Mouse (Mus musculus): Measurements from ENCODE around the gene B3gnt8. TPM values are rescaled to one million over a fixed set of nuclear protein-coding genes. Genes with fewer than 3 reads are reported as not detected.

B3gnt8 gene
- total RNA-seq, 2 experiments from 2014 or later, result 3.1 to 6.0 TPM

- DNase-seq, result peak in 1 of 2 experiments; percentile 21
- intact Hi-C loops (cut with DNase I), result no loop called here
These were observed 57.2 kb downstream of the B3gnt8 start for GRCm38 (mm10) chr7:25683474-25684180.

- intact Hi-C loops (cut with DNase I), result loop anchor here (5.0 kb wide), 1 partner anchor 118 kb away; no protein-coding TSS in a partner anchor
- DNase-seq, result no peak
These were observed 58.2 kb downstream of the B3gnt8 start for GRCm38 (mm10) chr7:25684659-25685058.

Other genes with a start within 250 kb of the B3gnt8 start
- gene Lipe, start 227.9 kb upstream of the B3gnt8 start, total RNA-seq (2021), result 10 to 100 TPM; 50.2 to 67.2 TPM
- gene Cxcl17, start 213.8 kb upstream of the B3gnt8 start, total RNA-seq (2021), result not detected
- 10 to 100 TPM; 15.0 to 15.6 TPM for gene Ceacam1, start 149.1 kb upstream of the B3gnt8 start, total RNA-seq (2021)
- 1 to 10 TPM; 1.7 to 1.9 TPM for gene Ceacam2, start 86.8 kb upstream of the B3gnt8 start, total RNA-seq (2021)
- gene Erich4, start 10.8 kb upstream of the B3gnt8 start, total RNA-seq (2021), result not detected
- 10 to 100 TPM; 52.4 to 52.9 TPM for gene Dmac2, start 7.2 kb upstream of the B3gnt8 start, total RNA-seq (2021)
- gene Bckdha, start 32.3 kb downstream of the B3gnt8 start, total RNA-seq (2021), result 100 to 1,000 TPM in 1 of 2 experiments, 10 to 100 TPM in 1; 94.3 to 104 TPM
- gene Exosc5, start 32.5 kb downstream of the B3gnt8 start, total RNA-seq (2021), result 10 to 100 TPM; 17.9 to 20.6 TPM
- gene Tmem91, start 48.5 kb downstream of the B3gnt8 start, total RNA-seq (2021), result not detected
- gene B9d2, start 54.1 kb downstream of the B3gnt8 start, total RNA-seq (2021), result 10 to 100 TPM; 12.3 to 14.3 TPM
- gene Tgfb1, start 60.3 kb downstream of the B3gnt8 start, total RNA-seq (2021), result 10 to 100 TPM; 43.6 to 45.5 TPM
- gene Ccdc97, start 92.4 kb downstream of the B3gnt8 start, total RNA-seq (2021), result 10 to 100 TPM; 48.9 to 51.9 TPM
- gene Hnrnpul1, start 128.1 kb downstream of the B3gnt8 start, total RNA-seq (2021), result 100 to 1,000 TPM; 117 to 119 TPM
- gene Axl, start 162.1 kb downstream of the B3gnt8 start, total RNA-seq (2021), result 100 to 1,000 TPM; 113 to 139 TPM
- gene Cyp2s1, start 190.3 kb downstream of the B3gnt8 start, total RNA-seq (2021), result 1 to 10 TPM; 6.1 to 7.0 TPM

Data from heart, postnatal 10 days (tissue).